Mouse (Mus musculus) c-Kit-positive CD71-positive TER-119-positive erythroid progenitor cells, embryonic 14.5 days (primary cell): ENCODE results near the gene Gm13090.

Experiments used
- DNase-seq: peaks from one replicate; pipeline ENCODE4 v3.0.0-alpha.2; 2013; ENCODE audit warnings: low spot score

Gm13090 gene

DNA sequence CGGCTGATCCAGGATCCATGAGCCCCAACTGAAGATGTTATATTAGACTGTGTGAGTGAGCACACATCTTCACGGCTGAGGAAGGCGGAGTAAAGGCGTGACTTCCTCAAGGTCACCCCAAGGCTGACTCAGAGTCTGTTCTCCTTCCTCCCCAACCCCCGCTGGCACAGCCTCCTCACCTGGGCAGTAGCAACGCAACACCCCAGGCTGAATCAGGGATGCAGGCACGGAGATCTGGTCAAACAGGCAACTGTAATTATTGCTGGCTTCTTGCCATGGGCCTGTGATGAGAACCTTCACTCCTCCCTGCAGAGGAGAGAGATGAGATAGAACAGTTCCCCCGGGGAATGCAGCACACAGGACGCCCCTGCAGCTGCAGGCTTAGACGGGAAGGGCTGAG, 48.8 kb downstream of the Gm13090 start:
- no peak for DNase-seq

DNA sequence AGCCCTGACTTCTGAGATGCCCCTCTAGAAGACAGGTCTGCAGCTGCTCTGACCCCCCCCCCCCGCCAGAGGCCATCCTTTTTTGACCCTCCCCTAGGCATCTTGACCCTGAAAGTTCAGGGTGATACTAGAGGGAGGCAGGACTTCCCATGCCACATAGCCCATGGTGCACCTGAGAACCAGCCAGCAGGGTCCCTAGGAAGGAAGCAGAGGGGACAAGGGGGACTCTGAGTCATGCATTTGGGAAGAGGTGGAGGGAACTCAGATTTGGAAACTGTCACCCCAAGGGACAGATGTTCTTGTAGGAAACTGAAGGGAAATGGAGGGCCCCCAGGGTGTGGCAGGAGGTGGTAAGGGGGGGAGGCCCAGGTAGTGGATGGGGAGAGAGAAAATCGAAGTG, 49.2 kb downstream of the Gm13090 start:
- no peak for DNase-seq

DNA sequence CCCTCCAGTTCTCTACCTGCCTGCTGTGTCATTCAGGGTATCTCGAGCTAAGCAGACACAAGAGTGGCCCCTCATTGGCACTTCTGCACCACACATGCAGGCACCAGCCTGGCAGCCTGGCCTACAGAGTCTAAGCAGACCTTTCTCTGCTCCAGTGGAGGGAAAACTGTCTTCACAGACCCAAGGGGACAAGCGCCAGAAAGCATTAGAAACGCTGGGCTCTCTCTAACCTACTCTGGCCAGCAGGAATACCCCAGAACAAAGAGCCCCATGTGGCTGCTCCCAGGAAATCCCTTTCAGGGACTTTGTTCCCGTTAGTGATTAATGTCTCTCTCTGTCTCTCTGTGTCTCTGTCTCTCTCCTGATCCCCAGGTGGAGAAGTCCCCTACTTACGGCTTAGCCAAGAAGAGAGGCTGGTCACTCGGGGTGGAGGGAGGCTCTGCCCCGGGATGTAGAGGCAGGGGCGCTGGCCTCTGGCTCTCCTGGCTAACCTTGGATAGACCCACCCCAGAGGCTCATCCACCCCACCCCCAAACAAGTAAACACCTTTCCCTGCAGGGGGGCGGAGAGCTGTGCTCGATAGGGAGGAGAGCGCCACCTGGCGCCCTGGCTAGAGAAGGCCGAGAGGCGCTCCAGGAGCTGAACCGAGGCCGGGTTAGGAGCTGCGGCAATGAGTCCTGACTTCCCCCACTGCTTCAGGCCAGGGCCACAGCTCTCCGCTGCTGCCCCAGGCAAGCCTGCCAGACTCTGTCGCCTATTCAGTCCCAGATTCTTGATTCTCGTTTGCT, 49.9 kb downstream of the Gm13090 start:
- DNase-seq: peak; percentile 10

DNA sequence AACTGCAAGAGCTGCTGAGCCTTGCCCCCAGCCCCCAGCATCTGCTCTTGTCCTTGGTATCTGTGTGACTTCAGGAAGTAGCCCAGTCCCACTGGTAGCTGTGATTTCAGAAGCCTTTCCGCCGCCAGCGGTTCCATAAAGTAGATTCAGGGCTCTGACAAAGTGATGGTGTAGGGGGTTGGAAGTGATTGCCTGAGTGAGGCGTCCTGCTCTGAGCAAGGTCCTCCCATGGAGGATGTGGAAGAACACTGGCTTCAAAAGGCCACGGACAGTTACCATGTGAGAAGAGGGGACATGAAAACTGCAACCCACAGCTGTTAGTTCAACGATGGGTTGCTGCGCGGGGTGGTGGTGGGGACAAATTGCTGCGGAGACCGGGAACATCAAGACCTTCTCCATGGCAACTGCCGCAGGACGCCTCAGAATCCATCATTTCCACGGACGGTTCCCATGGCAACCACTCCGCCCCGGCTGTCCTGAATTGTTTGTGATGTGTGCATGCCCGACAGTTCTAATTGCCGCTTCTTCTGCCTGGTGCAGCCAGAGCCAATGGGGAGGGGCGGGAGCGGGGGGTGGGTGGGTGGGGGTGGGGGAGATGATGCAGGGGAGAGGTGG, 51.1 kb downstream of the Gm13090 start:
- DNase-seq: no peak
